Mouse (Mus musculus) limb, embryonic 10.5 days (tissue): ENCODE data around the gene Wasl. TPM values are rescaled to one million over a fixed set of nuclear protein-coding genes. Genes with fewer than 3 reads are reported as not detected.

Experiments used
- DNase-seq: peaks from one replicate; pipeline ENCODE4 v3.0.0-alpha.2; 2017; ENCODE audit warnings: low spot score
- H3K27ac ChIP-seq: fragments of 300-500 bp; sonication (generic); 2 replicates; pipeline ENCODE4 v1.5.1; 2016; ENCODE audit warnings: mild to moderate bottlenecking
- H3K27me3 ChIP-seq: fragments of 300-500 bp; sonication (generic); 2 replicates; pipeline ENCODE4 v1.6.1; 2016; ENCODE audit warnings: low read depth, mild to moderate bottlenecking; ENCODE audit not compliant: poor library complexity, severe bottlenecking
- H3K36me3 ChIP-seq: fragments of 300-500 bp; sonication (generic); 2 replicates; pipeline ENCODE4 v1.6.1; 2016; ENCODE audit warnings: mild to moderate bottlenecking, moderate library complexity
- H3K4me1 ChIP-seq: fragments of 300-500 bp; sonication (generic); 2 replicates; pipeline ENCODE4 v1.6.1; 2016
- H3K4me3 ChIP-seq: fragments of 300-500 bp; sonication (generic); 2 replicates; pipeline ENCODE4 v1.5.1; 2016; ENCODE audit warnings: mild to moderate bottlenecking, moderate library complexity
- H3K9me3 ChIP-seq: fragments of 300-500 bp; sonication (generic); replicated peaks from 2 replicates; pipeline ENCODE4 v1.6.1; 2016; ENCODE audit warnings: mild to moderate bottlenecking
- WGBS: fragments of 180-500 bp; shearing (Covaris S2); methylation state at CpG from one replicate; pipeline ENCODE4 v1.1.7; 2016; 5-methylcytosine and 5-hydroxymethylcytosine counted together
- polyA plus RNA-seq: library from polyadenylated mRNA; unstranded; fragments of >200 nt; fragmentation: Nextera tagmentation; extraction: Ambion mirVana; gene quantifications from 2 replicates; pipeline ENCODE4 v1.2.1, GENCODE M21; 2016

The Wasl gene
- polyA plus RNA-seq, 1 experiment from 2014 or later = 59.0 TPM

DNA sequence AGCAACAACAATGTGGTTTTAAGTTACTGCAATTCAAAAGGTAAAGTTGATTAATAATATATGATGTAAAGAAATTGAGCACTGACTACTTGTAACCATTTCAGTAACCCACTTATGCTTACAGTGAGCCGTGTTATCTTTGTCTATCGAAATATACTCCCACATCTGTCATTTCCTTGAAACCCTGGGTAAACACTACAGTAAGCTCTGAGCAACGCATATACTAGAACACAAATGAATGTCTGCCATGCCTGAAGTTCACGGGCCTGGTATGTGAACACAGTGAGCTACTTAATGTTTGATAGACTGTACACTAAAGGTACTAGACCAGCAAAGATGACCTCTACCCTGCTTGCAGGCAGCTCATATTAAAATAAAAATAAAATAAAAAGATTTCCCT lies 2.3 kb downstream of the Wasl start:
- H3K36me3 ChIP-seq = peaks cover 19% of the 10 kb centered on the region
- no peak overlapping the region for H3K4me3 ChIP-seq
- H3K9me3 ChIP-seq = no peaks in the 10 kb centered on the region
- H3K27me3 ChIP-seq = no peaks in the 10 kb centered on the region
- peaks cover 14% of the 10 kb centered on the region; the same call in 1 of the 2 replicates for H3K4me1 ChIP-seq
- DNase-seq = no peak
- WGBS = 89% methylated on average over 4 of the region's 4 CpGs
- no peak overlapping the region for H3K27ac ChIP-seq

DNA sequence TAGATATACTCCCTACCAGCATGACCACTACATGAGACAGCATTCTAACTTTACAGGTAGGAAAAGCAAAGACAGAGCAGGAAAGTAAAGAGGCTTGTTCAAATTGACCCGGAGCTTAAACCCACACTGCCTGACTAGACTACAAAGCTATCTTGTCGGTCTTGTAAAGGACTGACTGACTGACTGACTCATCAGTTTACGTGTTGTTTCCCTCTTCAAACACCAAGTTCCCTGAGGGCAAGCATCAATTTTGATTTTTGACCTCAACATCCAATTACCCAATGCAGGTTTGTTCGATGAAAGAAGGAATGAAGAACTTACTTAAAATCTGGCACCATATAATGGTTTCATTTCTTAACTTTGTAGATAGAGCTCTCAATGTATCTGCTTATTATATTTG lies 2.9 kb downstream of the Wasl start:
- H3K4me1 ChIP-seq = peaks cover 14% of the 10 kb centered on the region; the same call in 1 of the 2 replicates
- DNase-seq = no peak
- 92% methylated on average over 4 of the region's 4 CpGs for whole genome bisulfite sequencing
- no peaks in the 10 kb centered on the region for H3K9me3 ChIP-seq
- H3K4me3 ChIP-seq = no peak overlapping the region
- peaks cover 20% of the 10 kb centered on the region for H3K36me3 ChIP-seq
- no peak overlapping the region for H3K27ac ChIP-seq
- H3K27me3 ChIP-seq = no peaks in the 10 kb centered on the region

DNA sequence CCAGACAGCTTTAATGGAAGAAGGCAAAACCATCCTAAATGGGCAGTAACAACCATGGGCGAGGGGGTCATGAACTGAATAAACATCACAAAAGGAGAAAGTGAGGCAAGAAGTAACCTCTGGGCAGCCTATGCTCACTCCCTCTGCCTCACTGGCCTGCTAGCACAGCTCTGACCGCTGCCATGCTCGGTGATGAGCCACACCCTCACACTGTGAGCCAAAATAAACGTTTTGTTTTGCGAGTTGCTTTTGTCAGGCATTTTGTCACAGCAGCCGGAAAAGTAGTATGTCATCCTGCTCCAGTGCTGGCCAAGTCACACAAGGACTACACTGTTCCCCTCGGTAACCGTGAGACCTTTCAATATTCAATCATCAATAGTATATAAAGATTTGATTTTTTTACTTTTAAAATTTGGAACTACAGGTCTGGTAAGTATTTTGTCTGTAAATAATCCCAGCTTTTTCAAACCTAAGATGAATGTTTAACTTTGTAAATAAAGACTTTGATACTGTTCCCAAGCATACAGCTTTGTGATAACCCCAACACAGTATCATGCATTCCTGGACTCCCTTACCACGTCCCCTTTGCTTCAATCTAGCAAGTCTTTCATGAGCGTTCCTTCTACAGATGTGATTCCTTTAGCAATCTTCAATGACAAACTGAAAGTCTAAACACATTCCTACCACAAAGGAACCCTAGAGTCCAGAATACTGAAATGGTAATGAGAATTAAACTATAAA lies 7.0 kb downstream of the Wasl start:
- H3K4me3 ChIP-seq = no peak overlapping the region
- H3K9me3 ChIP-seq = no peaks in the 10 kb centered on the region
- no peak for DNase-seq
- 82% methylated on average over 10 of the region's 10 CpGs for WGBS
- no peak overlapping the region for H3K27ac ChIP-seq
- H3K36me3 ChIP-seq = peaks cover 27% of the 10 kb centered on the region
- peaks cover 6% of the 10 kb centered on the region; the same call in 1 of the 2 replicates for H3K4me1 ChIP-seq
- H3K27me3 ChIP-seq = no peaks in the 10 kb centered on the region

DNA sequence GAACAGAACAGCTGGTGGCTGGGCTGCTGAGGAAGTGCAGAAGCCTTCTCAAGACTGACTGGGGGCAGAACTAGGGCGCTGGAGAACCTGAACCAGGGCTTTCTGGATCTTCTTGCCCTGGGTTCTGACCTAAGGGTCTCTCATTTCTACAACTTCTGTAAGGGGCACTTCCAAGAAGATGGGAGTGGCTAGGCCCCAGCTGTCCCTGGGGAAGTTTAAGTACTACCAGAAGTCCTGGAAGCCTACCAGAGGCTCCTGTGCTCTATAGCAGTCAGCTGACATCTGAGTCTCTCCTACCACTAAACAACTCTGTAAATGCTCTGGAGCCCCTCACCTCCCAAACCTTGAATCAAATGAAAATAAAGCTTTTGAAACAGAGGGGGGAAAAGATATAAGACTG lies 8.7 kb downstream of the Wasl start:
- WGBS = 89% methylated on average over 1 of the region's 1 CpGs
- no peaks in the 10 kb centered on the region for H3K9me3 ChIP-seq
- H3K4me1 ChIP-seq = no peaks in the 10 kb centered on the region
- no peak overlapping the region for H3K27ac ChIP-seq
- peaks cover 22% of the 10 kb centered on the region for H3K36me3 ChIP-seq
- DNase-seq = no peak
- H3K27me3 ChIP-seq = no peaks in the 10 kb centered on the region
- no peak overlapping the region for H3K4me3 ChIP-seq

DNA sequence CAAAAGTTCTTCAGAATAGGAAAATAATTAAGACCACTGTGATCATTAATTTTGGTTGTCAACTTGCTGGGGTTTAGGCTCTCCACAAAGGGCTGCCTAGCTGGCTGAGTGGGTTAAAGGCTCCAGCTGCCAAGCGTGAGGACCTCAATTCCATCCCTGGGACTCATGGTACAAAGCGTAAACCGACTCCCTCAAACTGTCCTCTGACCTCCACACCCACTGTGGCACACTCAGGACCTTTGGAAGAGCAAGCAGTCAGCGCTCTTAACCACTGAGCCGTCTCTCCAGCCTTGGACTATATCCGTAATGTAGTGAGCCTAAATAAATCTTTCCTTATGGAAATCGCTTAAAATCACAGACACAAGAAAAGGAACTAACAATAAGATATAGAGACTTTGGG lies 13.3 kb downstream of the Wasl start:
- WGBS = 77% methylated on average over 7 of the region's 7 CpGs
- DNase-seq = no peak
- no peaks in the 10 kb centered on the region for H3K4me1 ChIP-seq

DNA sequence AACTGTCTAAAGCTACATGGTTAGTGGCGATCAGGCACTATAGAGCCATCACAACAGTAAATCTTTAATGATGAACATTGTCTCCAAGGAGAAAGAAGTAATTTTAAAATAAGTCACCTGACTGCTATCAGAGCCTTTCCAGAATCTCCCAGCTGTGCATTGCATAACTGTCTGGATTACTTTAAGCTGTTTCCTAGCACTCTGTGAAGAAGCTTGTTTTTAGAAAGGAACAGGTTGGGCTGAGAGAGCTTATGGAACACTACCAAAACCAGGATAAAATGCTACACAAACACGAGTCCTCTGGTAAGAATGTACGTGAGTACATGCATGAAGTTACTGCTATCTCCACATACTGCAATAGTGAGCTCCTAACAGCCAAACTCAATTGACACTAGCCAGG lies 14.1 kb downstream of the Wasl start:
- no peaks in the 10 kb centered on the region for H3K4me1 ChIP-seq
- H3K9me3 ChIP-seq = no peaks in the 10 kb centered on the region
- no peak overlapping the region for H3K4me3 ChIP-seq
- H3K27me3 ChIP-seq = no peaks in the 10 kb centered on the region
- peaks cover 4% of the 10 kb centered on the region; the same call in 1 of the 2 replicates for H3K36me3 ChIP-seq
- H3K27ac ChIP-seq = no peak overlapping the region
- WGBS = 87% methylated on average over 3 of the region's 3 CpGs
- DNase-seq = no peak

More for the DNA sequence above, 13.3 kb downstream of the Wasl start:
- Histone ChIP-seq H3K27me3 (no peaks in the 10 kb centered on the region), H3K4me3 (no peak overlapping the region), H3K27ac (no peak overlapping the region), H3K9me3 (no peaks in the 10 kb centered on the region), H3K36me3 (peaks cover 7% of the 10 kb centered on the region; the same call in 1 of the 2 replicates)

DNA sequence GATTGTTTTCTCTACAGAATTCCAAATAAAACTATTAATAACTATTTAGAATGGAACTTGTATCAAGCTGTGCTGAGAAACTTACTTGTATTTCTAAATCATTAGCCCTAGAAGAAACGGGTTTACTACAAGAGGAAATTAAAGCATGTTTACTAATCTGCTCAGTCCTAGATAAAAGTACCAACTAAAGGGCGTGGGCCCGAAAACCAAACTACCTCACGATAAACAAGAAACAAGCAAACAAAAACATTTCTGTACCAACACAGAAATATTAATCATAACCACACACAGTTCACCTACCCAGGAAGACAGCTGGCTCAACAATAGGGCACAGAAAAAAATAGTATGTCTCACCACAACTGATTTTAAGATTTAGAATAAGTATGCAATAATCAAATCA lies 16.4 kb downstream of the Wasl start:
- Histone ChIP-seq H3K27ac (no peak overlapping the region), H3K4me3 (no peak overlapping the region), H3K27me3 (no peaks in the 10 kb centered on the region), H3K9me3 (no peaks in the 10 kb centered on the region), H3K36me3 (peaks cover 17% of the 10 kb centered on the region), H3K4me1 (no peaks in the 10 kb centered on the region)
- DNase-seq = no peak
- 89% methylated on average over 4 of the region's 4 CpGs for WGBS

DNA sequence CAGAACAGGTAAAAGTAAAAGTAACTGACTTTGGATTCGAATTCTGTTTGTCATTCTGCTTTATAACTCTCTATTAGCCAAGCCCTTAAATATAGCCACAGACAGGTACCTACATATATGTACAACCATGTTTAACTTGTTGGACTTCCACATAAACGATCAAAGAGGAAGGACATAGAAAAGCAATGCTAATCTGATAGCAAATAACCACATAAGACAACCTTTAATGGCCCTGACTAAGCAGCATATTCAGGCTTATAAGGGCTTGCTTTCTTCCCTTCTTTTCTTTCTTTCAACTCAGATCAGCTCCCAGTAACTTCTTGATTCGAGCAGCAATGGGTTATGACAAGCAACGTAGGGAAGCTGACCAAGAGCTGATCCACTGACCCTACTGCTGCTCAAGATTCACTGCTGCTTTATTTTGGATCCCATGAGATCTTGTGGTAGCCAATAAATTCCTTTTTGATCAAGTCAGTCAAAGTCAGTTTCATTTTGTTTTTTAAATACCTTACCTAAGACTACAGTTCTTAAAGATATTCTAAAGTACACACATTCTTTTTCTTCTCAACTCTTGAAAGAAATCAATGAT lies 17.6 kb downstream of the Wasl start:
- Histone ChIP-seq H3K4me1 (no peaks in the 10 kb centered on the region), H3K27me3 (no peaks in the 10 kb centered on the region), H3K27ac (no peak overlapping the region), H3K36me3 (peaks cover 13% of the 10 kb centered on the region), H3K4me3 (no peak overlapping the region), H3K9me3 (no peaks in the 10 kb centered on the region)
- no peak for DNase-seq
- WGBS = 90% methylated on average over 4 of the region's 4 CpGs

DNA sequence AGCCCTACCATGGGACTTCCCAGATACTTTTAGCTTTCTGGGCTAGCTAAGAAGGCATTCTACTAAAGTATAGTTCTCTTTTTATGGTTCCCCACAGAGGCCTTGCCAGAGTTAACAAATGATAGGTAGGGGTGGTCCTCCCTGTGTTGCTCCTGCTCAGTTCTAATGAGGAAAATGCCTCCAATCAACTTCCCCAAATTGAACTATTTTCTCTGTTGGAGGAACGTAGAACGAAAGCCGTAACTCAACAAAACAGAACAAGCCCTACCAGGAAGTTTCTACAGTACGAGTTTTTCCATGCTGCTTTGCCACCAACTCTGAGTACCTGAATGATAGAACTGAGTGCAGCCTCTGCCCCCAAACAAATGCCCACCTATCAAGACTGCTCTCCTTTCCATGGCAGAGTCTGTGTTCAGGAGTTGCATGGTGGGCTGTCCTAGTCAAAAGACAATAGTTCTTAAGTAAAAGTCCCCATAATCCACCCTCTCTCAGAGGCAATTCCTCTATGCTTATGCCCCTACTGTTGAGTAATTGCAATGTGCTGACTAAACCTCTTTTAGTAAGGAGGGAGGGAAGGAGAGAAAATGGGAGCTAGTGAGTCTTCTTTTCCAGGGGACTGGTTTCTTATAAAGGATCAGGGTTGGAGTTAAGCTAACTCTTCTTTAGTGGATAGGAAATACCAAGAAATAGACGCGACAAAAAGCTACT lies 19.3 kb downstream of the Wasl start:
- Histone ChIP-seq H3K36me3 (peaks cover 13% of the 10 kb centered on the region), H3K4me1 (no peaks in the 10 kb centered on the region), H3K27ac (no peak overlapping the region), H3K9me3 (no peaks in the 10 kb centered on the region), H3K27me3 (no peaks in the 10 kb centered on the region), H3K4me3 (no peak overlapping the region)
- 97% methylated on average over 6 of the region's 6 CpGs for WGBS
- DNase-seq = no peak

DNA sequence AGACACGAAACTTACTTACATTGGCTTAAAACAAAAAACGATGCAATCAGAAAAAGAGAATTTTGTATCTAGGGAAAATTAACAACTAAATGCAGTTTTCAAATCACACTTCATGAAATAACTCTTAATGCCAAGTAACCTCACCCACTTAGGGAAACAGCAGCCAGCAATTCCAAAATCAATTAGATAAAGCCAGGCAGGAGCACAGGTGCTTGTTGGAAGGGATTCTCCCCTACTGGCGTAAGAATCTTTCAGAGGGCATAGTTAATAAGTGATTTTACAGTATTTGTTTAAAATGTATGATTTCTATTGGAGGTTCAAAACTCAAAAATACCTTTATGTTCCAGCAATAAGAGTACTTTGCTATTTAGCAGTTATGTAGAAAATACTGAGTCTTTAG lies 21.8 kb downstream of the Wasl start:
- WGBS = 97% methylated on average over 3 of the region's 3 CpGs
- H3K4me1 ChIP-seq = no peaks in the 10 kb centered on the region
- H3K9me3 ChIP-seq = no peaks in the 10 kb centered on the region
- no peaks in the 10 kb centered on the region for H3K27me3 ChIP-seq
- H3K36me3 ChIP-seq = peaks cover 13% of the 10 kb centered on the region
- H3K4me3 ChIP-seq = no peak overlapping the region
- DNase-seq = no peak
- no peak overlapping the region for H3K27ac ChIP-seq

DNA sequence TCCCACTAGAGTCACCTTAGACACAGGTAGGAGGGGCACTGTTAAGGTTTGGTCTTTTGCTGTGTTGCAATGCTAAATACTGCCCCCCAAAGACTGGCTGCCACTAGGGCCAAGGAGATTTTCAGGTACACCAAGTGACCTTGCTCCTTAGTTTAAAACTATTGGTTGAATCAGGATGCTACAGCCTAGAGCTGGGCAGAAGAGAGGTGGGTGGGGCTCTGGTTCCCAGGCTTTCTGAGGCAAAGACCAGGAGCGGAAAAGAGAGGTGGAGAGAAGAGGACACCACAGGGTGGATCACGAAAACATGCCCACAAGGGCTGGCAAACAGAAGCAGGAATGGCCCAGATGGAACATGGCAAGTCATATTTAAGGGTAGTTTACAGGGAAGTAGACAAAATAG lies 22.6 kb downstream of the Wasl start:
- Histone ChIP-seq H3K27me3 (no peaks in the 10 kb centered on the region), H3K9me3 (no peaks in the 10 kb centered on the region), H3K36me3 (peaks cover 16% of the 10 kb centered on the region), H3K4me1 (no peaks in the 10 kb centered on the region), H3K27ac (no peak overlapping the region), H3K4me3 (no peak overlapping the region)
- WGBS = 83% methylated on average over 2 of the region's 2 CpGs
- no peak for DNase-seq

DNA sequence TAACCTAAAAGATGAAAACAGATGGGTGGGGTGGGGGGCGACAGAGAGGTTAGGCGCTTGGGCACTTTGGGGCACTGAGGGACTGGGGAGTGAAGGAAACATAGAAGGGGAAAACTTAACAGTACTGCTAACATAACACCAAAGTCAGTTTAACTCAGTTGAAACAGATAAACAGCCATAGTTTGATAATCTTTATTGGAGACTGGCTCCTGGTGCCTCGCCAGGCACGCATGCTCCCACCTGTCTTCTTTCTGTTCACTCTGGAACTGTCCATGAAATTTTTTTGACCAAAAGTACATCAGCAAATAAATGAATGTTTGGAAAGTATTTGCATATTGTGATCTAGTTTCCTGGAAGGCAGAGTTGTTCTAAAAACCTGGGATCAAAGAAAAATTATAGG lies 23.5 kb downstream of the Wasl start:
- peaks cover 16% of the 10 kb centered on the region for H3K36me3 ChIP-seq
- H3K27me3 ChIP-seq = no peaks in the 10 kb centered on the region
- 92% methylated on average over 4 of the region's 4 CpGs for WGBS
- no peak for DNase-seq
- H3K4me3 ChIP-seq = no peak overlapping the region
- H3K27ac ChIP-seq = no peak overlapping the region
- H3K9me3 ChIP-seq = no peaks in the 10 kb centered on the region
- no peaks in the 10 kb centered on the region for H3K4me1 ChIP-seq

DNA sequence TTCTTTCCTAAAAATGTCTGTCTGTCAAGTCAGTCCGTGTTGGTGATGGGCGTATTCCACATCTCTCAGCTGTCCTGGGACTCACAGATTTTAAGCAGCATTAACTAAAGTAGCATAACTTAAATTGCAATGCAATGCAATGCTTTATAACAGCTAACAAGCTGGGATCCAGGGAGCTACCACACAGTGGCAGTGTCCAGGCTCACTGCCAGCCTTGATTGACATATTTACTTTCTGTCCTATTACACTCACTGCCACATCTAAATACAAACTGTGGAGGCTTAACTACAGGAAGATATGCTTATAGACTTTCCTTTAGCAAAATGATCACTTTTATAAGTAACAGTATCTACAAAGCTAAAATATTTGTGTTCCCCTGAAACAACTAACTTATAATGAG lies 29.0 kb downstream of the Wasl start:
- Histone ChIP-seq H3K27ac (no peak overlapping the region), H3K9me3 (no peaks in the 10 kb centered on the region), H3K4me1 (no peaks in the 10 kb centered on the region), H3K4me3 (no peak overlapping the region), H3K27me3 (no peaks in the 10 kb centered on the region), H3K36me3 (peaks cover 29% of the 10 kb centered on the region)
- DNase-seq = no peak
- 94% methylated on average over 2 of the region's 2 CpGs for WGBS
